Mouse (Mus musculus): ENCODE measurements around the gene Pomgnt1.

The Pomgnt1 gene

GRCm38 (mm10) chr4:116123602-116124519 lies at the start of gene Pomgnt1, which contains the start of gene Rad54l:
Gene Pomgnt1, plus strand, starts transcription at chr4:116123840.
Gene Rad54l, minus strand, starts transcription at chr4:116123690.
- peak; percentile 59 to 79 for DNase-seq (ENCODE audit: low spot score in 2 of 2)

- no peak for DNase-seq (ENCODE audit: low spot score in 2 of 2)
These were observed 49.4 kb upstream of the Pomgnt1 start for GRCm38 (mm10) chr4:116074145-116074675.

GRCm38 (mm10) chr4:116074861-116075620 lies 48.6 kb upstream of the Pomgnt1 start, which contains the start of the genes Uqcrh and Lrrc41:
Gene Uqcrh, minus strand, starts transcription at chr4:116075071.
Gene Lrrc41, plus strand, starts transcription at chr4:116075269.
- DNase-seq (ENCODE audit: low spot score in 2 of 2): peak; percentile 91 to 95

- DNase-seq (ENCODE audit: low spot score in 2 of 2): peak; percentile 45 to 78
These were observed 47.8 kb upstream of the Pomgnt1 start for GRCm38 (mm10) chr4:116075631-116076368.

GRCm38 (mm10) chr4:116076369-116077231 lies 47.0 kb upstream of the Pomgnt1 start:
- DNase-seq (ENCODE audit: low spot score in 2 of 2): peak in 1 of 2 experiments; percentile 43

GRCm38 (mm10) chr4:116077240-116078095 lies 46.2 kb upstream of the Pomgnt1 start:
- no peak for DNase-seq (ENCODE audit: low spot score in 2 of 2)

GRCm38 (mm10) chr4:116088510-116089249 lies 35.0 kb upstream of the Pomgnt1 start:
- peak in 1 of 2 experiments; percentile 32 for DNase-seq (ENCODE audit: low spot score in 2 of 2)

GRCm38 (mm10) chr4:116096291-116096690 lies 27.3 kb upstream of the Pomgnt1 start:
- DNase-seq (ENCODE audit: low spot score in 2 of 2): no peak

GRCm38 (mm10) chr4:116097211-116097610 lies 26.4 kb upstream of the Pomgnt1 start:
- DNase-seq (ENCODE audit: low spot score in 2 of 2): no peak

- no peak for DNase-seq (ENCODE audit: low spot score in 2 of 2)
These were observed 22.7 kb upstream of the Pomgnt1 start for GRCm38 (mm10) chr4:116100959-116101358.

GRCm38 (mm10) chr4:116105278-116105677 lies 18.4 kb upstream of the Pomgnt1 start:
- no peak for DNase-seq (ENCODE audit: low spot score in 2 of 2)

- DNase-seq (ENCODE audit: low spot score in 2 of 2): no peak
These were observed 12.9 kb upstream of the Pomgnt1 start for GRCm38 (mm10) chr4:116110695-116111094.

GRCm38 (mm10) chr4:116111486-116111885 lies 12.2 kb upstream of the Pomgnt1 start:
- no peak for DNase-seq (ENCODE audit: low spot score in 2 of 2)

GRCm38 (mm10) chr4:116122762-116123161 lies 878 bp upstream of the Pomgnt1 start:
- DNase-seq (ENCODE audit: low spot score in 2 of 2): no peak

GRCm38 (mm10) chr4:116125803-116126386 lies 2.3 kb downstream of the Pomgnt1 start:
- DNase-seq (ENCODE audit: low spot score in 2 of 2): no peak

GRCm38 (mm10) chr4:116127956-116128355 lies 4.3 kb downstream of the Pomgnt1 start:
- DNase-seq (ENCODE audit: low spot score in 2 of 2): no peak

- no peak for DNase-seq (ENCODE audit: low spot score in 2 of 2)
These were observed 9.5 kb downstream of the Pomgnt1 start for GRCm38 (mm10) chr4:116133126-116133525.

- DNase-seq (ENCODE audit: low spot score in 2 of 2): no peak
These were observed 11.3 kb downstream of the Pomgnt1 start for GRCm38 (mm10) chr4:116134990-116135389.
